Mouse (Mus musculus) c-Kit-positive CD71-positive TER-119-positive erythroid progenitor cells, embryonic 14.5 days (primary cell): Measurements from ENCODE around the gene Ap1m1.
A peak's percentile ranks its signal among the peaks of the same experiment; 100 is the strongest.

ENCODE experiments used
- DNase-seq: peaks from one replicate; pipeline ENCODE4 v3.0.0-alpha.2; 2013; ENCODE audit warnings: low spot score

The Ap1m1 gene

GRCm38 (mm10) chr8:72239499-72240402 lies at the start of gene Ap1m1:
TSS of gene Ap1m1 (plus strand) at chr8:72240018.
- DNase-seq: peak; percentile 99

GRCm38 (mm10) chr8:72190215-72190539 lies 49.6 kb upstream of the Ap1m1 start:
- no peak for DNase-seq

DNA sequence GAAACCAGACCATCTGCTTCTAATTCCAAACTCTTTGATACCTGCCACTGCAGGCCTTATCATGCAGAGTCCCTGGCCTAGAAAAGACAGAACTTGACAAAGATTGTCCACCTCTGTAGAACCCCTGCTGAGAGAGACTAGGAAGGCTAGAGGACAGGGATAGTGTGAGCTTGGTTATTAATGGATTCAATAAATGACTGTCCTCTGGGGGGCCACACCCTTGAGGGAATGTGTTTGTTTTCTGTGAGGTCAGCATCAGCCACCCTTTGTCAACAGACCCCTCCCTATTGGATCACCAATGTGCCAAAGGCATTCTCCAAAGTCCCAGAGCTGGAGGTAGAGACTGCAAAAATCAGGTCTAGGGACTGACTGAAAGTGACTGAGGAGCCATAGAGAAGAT lies 47.8 kb upstream of the Ap1m1 start:
- no peak for DNase-seq

DNA sequence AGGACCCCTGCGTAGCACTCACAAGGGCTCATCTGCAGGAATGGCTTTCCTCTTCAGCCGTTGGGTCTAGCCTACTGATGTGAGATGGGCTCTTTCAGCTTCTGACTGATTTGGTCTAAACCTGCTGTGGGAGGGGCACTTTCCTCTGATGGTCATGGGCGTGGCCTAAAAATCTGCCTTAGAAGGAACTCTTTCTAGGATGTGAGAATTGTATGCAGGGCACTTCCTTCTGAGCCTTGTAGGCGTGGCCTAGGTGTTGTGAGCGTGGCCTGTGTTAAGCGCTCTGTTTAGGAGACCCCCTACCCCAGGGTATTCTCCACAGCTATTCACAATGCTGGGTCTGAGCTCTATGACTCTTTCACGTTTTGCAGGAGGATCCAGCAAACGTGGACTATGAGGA lies 41.8 kb upstream of the Ap1m1 start:
- no peak for DNase-seq

DNA sequence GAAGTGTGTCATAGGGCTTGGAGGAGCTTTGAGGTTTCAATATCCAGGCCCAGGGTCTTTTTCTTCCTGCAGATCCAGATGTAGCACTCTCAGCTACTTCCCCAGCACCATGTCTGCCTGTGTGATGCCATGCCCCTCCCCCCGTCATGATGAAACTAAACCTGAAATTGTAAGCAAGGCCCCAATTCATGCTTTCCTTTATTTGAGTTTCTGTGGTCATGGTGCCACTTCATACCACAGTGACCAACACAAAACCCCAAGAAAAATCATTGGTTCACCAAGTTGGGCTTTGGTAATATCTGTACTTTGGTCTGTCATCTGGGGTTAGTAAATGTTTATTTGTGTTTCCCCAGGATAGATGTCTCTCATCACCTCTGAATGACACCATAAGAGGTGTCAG lies 31.2 kb upstream of the Ap1m1 start:
- no peak for DNase-seq

- no peak for DNase-seq
Measured at GRCm38 (mm10) chr8:72210222-72210621, 29.6 kb upstream of the Ap1m1 start.

DNA sequence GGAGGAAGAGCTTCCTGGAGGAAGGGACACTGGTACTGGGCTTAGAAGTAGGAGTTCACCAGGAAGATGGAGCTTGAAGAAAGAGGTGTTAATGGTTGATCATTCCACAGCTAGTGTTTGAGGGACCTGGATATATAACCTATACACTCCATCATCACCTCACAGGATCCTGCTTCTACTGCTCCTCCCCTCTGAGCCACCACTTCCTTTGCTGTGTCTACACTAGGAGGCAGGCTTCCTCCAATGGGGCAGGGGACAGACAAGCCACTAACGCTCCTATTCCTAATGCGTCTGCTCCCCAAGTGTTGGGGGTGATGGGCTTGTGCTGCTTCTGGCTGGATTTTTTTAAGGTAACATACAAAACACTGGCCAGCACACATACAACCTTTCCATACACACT lies 29.1 kb upstream of the Ap1m1 start:
- no peak for DNase-seq

DNA sequence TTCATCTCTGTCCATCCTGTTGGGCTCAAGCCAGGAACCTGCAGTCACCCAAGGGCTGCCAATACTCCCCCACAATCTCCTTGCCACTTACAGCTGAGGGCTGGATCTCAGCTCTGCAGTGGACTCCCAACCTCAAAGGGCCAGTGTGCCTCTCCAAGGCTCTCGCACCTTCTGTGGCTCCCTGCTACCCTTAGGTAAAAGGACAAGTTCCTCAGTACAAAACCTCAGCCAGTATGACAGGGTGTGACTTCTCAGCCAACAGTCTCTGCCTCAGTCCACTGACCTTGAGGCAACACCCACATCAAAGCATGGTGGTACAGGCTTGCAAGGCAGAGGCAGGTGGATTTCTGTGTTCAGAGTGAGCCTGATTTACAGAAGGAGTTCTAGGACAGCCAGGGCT lies 28.0 kb upstream of the Ap1m1 start:
- no peak for DNase-seq

- no peak for DNase-seq
Measured at GRCm38 (mm10) chr8:72212751-72213150, 27.1 kb upstream of the Ap1m1 start, which contains the start of gene Cib3. TSS of gene Cib3 (minus strand) at chr8:72212837.

DNA sequence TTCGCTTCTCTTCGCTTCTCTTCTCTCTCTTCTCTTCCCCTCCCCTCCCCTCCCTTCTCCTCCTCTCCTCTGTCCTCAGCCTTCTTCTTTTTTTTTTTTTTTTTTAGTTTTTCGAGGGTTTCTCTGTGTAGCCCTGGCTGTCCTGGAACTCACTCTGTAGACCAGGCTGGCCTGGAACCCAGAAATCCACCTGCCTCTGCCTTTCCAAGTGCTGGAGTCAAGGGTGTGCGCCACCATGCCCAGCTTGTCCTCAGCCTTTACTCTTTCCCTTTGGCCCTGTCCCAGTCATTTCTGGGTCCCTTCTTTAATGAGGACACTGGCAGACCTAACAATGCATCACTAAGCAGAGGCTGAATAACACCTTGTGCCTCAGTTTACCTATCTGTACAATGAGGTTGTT lies 26.3 kb upstream of the Ap1m1 start, which contains the start of gene Gm11034:
TSS of gene Gm11034 (minus strand) at position 101 of the 400 bp plus-strand sequence.
- no peak for DNase-seq

GRCm38 (mm10) chr8:72215060-72215459 lies 24.8 kb upstream of the Ap1m1 start:
- DNase-seq: no peak

GRCm38 (mm10) chr8:72215871-72216270 lies 23.9 kb upstream of the Ap1m1 start:
- DNase-seq: no peak

DNA sequence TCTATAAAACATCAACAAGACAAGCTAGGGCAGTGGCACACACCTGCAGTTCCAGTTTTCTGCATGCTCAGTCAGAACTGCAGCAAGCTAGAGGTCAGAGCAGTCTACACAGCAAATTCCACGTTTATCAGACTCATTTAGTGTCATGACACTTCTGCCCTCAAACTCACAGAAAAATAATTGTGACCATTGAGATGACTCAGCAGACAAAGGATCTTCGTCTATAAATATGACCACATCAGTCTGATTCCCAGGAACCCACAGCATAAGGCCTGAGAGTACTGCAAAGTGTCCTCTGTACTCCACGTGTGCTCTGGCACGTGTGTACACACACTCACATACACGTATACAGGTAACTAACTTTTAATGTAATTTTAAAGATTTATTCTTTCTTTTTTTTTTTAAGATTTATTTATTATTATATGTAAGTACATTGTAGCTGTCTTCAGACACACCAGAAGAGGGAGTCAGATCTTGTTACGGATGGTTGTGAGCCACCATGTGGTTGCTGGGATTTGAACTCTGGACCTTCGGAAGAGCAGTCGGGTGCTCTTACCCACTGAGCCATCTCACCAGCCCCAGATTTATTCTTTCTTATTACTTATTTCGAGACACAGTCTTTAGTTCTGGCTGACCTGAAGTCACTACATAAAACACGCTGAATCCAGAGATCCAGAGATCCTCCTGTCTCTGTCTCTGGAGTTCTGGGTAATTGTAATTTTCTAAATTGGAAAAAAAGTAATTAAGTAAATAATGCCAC lies 20.9 kb upstream of the Ap1m1 start:
- DNase-seq: no peak

DNA sequence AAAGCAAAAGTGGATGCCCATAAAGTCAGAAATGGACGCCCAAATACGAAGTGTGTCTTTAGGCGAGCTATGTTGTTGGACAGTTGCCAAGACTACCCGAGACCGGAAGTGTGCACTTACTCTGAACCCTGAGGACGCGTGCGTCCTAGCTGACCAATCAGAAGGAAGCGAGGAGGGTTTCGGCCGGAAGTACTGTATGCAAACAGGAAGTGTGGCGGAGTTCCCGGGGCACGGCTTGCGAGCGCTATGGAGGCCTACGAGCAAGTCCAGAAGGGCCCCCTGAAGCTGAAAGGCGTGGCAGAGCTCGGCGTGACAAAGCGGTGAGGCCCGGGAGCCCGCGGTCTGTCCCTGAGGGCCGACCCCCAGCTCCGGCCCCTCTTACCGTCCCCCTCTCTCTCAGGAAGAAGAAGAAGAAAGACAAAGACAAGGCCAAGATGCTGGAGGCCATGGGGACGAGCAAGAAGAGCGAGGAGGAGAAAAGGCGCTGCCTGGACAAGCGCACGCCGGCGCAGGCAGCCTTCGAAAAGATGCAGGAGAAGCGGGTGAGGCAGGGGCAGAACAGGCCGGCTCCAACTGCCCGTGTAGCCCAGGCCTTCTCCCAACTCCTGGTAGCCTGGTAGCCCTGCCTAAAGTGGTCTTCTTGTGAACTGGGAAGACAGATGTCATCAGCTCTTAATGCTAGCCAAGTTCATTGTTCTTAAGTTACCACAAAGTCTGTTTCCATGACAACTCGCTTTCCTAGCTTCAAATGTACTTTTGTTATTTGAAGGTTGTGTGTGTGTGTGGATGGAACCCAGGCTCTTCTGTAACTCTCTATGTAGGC lies 20.1 kb upstream of the Ap1m1 start, which contains the start of gene Fam32a:
TSS of gene Fam32a (plus strand) at position 190 of the 823 bp plus-strand sequence.
- peak; percentile 96 for DNase-seq

DNA sequence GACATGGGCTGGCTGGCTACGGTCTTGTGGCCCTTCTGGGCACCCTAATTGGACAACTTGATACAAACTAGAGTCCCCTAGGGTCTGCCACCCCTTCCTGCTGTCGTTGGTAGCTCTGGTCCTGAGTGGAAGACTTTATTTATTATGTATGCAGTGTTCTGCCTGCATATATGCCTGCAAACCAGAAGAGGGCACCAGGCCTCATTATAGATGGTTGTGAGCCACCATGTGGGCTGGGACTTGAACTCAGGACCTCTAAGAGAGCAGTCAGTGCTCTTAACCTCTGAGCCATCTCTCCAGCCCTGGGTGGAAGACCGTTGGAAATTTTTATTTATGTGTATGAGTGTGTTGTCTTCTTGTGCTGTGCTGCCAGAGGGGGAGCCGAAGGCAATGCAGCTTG lies 19.1 kb upstream of the Ap1m1 start:
- no peak for DNase-seq

DNA sequence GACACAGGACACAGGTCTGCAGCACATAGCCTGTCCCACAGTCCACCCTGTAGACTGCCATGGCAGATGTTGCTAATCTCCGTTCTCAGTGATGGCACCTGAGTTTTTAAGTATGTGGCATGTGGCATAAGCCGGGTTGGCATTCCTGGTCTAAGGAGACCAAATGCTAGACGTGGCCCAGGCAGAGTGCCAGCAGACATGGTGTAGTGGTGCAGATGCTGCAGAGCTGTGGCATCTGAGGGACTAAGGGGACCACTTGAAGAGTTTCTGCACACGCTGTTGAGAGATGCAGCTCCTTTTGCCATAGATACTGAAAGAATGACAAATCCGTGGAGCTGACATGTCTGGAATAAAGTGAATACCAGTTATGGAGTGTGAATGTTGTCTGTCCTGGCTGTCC lies 17.2 kb upstream of the Ap1m1 start:
- DNase-seq: no peak

- no peak for DNase-seq
Measured at GRCm38 (mm10) chr8:72240403-72240763, 565 bp downstream of the Ap1m1 start.

DNA sequence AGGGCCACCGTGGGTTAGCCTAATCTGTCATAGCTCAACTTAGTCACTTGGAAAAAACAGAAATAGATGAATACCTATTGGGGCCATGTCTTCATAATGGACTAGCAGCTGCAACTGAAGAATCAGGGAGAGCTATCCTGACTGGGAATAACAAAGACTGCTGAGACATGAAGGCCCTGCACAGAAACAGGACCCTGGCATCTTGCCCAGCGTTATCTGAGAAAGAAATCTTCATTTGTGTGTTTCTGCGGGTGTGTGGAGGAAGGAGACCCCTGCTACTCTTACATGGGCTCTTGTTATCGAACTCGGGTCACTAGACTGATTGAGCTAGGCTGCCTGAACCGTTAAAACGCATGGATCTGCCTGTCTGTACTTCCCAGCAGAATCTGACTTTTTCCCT lies 1.1 kb downstream of the Ap1m1 start:
- DNase-seq: no peak

DNA sequence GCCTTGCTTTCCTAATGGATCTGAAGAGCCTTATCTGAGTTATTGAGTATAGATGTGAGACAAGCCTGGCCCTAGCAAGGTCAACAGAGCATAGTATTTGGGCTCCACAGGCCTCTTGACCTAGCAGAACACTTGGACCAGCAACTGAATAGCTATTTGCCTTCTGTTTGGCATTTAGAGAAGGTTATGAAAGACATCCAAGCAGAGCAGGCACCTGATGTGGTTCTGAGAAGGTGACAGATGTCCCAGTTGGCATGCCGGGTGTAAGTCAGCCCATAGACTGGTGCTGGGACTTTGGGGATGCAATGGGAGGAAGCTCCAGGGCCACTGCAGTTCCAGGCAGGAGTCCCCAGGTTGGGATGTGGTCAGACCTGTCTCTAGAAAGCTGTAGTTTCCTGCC lies 2.4 kb downstream of the Ap1m1 start:
- no peak for DNase-seq

- no peak for DNase-seq
Measured at GRCm38 (mm10) chr8:72244610-72245009, 4.8 kb downstream of the Ap1m1 start.

GRCm38 (mm10) chr8:72257171-72257901 lies 17.5 kb downstream of the Ap1m1 start:
- no peak for DNase-seq

DNA sequence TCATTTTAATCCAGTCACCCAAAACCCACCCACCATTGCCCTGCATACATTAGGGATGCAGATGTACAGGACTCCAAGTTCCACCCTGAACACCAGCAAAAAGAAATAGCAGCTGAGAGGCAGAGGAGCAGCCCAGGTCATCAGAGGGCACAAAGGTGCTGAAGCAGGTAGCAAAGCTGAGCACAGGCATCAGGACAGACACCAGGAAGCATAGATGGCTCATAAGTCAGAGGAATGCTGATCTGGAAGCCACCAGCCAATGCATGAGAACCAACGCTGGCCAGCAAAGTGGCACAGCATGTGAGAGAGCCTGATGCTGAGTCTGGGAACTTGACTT lies 18.1 kb downstream of the Ap1m1 start:
- no peak for DNase-seq
